Mouse (Mus musculus) ES-E14 (cell line): ENCODE results near the gene Obsl1. TPM values are rescaled to one million over a fixed set of nuclear protein-coding genes. Genes with fewer than 3 reads are reported as not detected.

Experiments used
- DNase-seq: peaks from one replicate; pipeline ENCODE4 v3.0.0-alpha.2; 2013; ENCODE audit warnings: low read depth, low spot score
- H3K27ac ChIP-seq: 2 replicates; pipeline ENCODE4 v1.5.1; 2012; ENCODE audit warnings: low read depth, mild to moderate bottlenecking, low read length, moderate library complexity, mixed read lengths; ENCODE audit not compliant: poor library complexity, insufficient read depth, severe bottlenecking
- H3K36me3 ChIP-seq: 2 replicates; pipeline ENCODE4 v1.6.1; 2012; ENCODE audit warnings: mild to moderate bottlenecking, low read length, moderate library complexity, mixed read lengths; ENCODE audit not compliant: control insufficient read depth, poor library complexity, insufficient read depth, severe bottlenecking
- H3K4me1 ChIP-seq, 2 experiments: fragments of 150-350 bp in 1 of 2; sonication (generic) in 1 of 2; 2 replicates each; pipeline ENCODE4 v1.6.1; 2012; ENCODE audit warnings: low read length in 2 of 2, mild to moderate bottlenecking in 1 of 2, mixed read lengths in 1 of 2; ENCODE audit not compliant: control insufficient read depth in 2 of 2, insufficient read depth in 2 of 2, poor library complexity in 1 of 2
- H3K4me3 ChIP-seq, 2 experiments: fragments of 150-350 bp in 1 of 2; sonication (generic) in 1 of 2; 2 replicates each; pipeline ENCODE4 v1.5.1; 2012; ENCODE audit warnings: low read length in 2 of 2, low read depth in 1 of 2, mild to moderate bottlenecking in 1 of 2, mixed read lengths in 1 of 2; ENCODE audit not compliant: insufficient read depth in 1 of 2, poor library complexity in 1 of 2, severe bottlenecking in 1 of 2
- H3K9ac ChIP-seq: 2 replicates; pipeline ENCODE4 v1.6.1; 2012; ENCODE audit warnings: low read depth, mild to moderate bottlenecking, low read length, mixed read lengths; ENCODE audit not compliant: poor library complexity, insufficient read depth, severe bottlenecking
- H3K9me3 ChIP-seq: fragments of 150-350 bp; sonication (generic); 2 replicates; pipeline ENCODE4 v1.6.1; 2012; ENCODE audit warnings: low read depth, mild to moderate bottlenecking, low read length; ENCODE audit not compliant: control insufficient read depth, insufficient read depth
- CHD2 ChIP-seq: IDR thresholded peaks from 2 replicates; pipeline ENCODE4 v1.6.1; 2014; ENCODE audit warnings: mild to moderate bottlenecking, low read depth, low read length, inconsistent platforms
- HCFC1 ChIP-seq: IDR thresholded peaks from 2 replicates; pipeline ENCODE4 v1.6.1; 2012; ENCODE audit warnings: low read length, inconsistent platforms, borderline replicate concordance; ENCODE audit not compliant: insufficient read depth
- MAFK ChIP-seq: IDR thresholded peaks from 2 replicates; pipeline ENCODE4 v1.6.1; 2014; ENCODE audit warnings: mild to moderate bottlenecking, low read depth, low read length, inconsistent platforms; ENCODE audit not compliant: insufficient read depth
- ZC3H11A ChIP-seq: IDR thresholded peaks from 2 replicates; pipeline ENCODE4 v1.6.1; 2012; ENCODE audit warnings: low read depth, mild to moderate bottlenecking, inconsistent platforms, low read length, borderline replicate concordance
- ZNF384 ChIP-seq: IDR thresholded peaks from 2 replicates; pipeline ENCODE4 v1.6.1; 2012; ENCODE audit warnings: low read depth, low read length, inconsistent platforms
- in situ Hi-C, 2 experiments: fragments of 600-800 bp; cut with MboI; formaldehyde crosslinking; loops; one replicate each; pipeline ENCODE4 v1.15.1; 2025; ENCODE audit warnings: low sequenced_read_pairs in 2 of 2, inconsistent platforms in 1 of 2; ENCODE audit not compliant: unreplicated experiment in 2 of 2
- total RNA-seq: library from RNA; depleted of rRNA; stranded (reverse); fragments of 300-350 nt; gene quantifications from 2 replicates; pipeline ENCODE4 v1.2.3, GENCODE M21; 2012

The Obsl1 gene
- total RNA-seq, 1 experiment: 45.0 TPM

- Histone ChIP-seq H3K27ac (peak overlapping the region; percentile 34; the same call in 1 of the 2 replicates), H3K4me3 (no peak overlapping the region), H3K9ac (no peak overlapping the region), H3K36me3 (no peaks in the 10 kb centered on the region), H3K4me1 (peaks cover 15 to 42% of the 10 kb centered on the region in 2 experiments), H3K9me3 (no peaks in the 10 kb centered on the region)
- in situ Hi-C loops: no loop called here
- no peak for TF ChIP-seq CHD2
- TF ChIP-seq HCFC1: no peak
- no peak for TF ChIP-seq ZC3H11A
- no peak for TF ChIP-seq ZNF384
- TF ChIP-seq MAFK: no peak
- no peak for DNase-seq
Observed at GRCm38 (mm10) chr1:75512550-75512949, 6.3 kb upstream of the Obsl1 start.

- TF ChIP-seq CHD2 (no peak), ZC3H11A (no peak), HCFC1 (no peak), MAFK (no peak), ZNF384 (0 out of 2 replicates have a peak, but pooled peaks have one; percentile 39)
- Histone ChIP-seq H3K36me3 (no peaks in the 10 kb centered on the region), H3K4me1 (peaks cover 17 to 42% of the 10 kb centered on the region in 2 experiments), H3K9ac (no peak overlapping the region; the same call in 1 of the 2 replicates), H3K27ac (peak overlapping the region; percentile 48), H3K4me3 (no peak overlapping the region), H3K9me3 (no peaks in the 10 kb centered on the region)
- in situ Hi-C loops: no loop called here
- DNase-seq: no peak
Observed at GRCm38 (mm10) chr1:75511437-75512210, 5.4 kb upstream of the Obsl1 start.

DNA sequence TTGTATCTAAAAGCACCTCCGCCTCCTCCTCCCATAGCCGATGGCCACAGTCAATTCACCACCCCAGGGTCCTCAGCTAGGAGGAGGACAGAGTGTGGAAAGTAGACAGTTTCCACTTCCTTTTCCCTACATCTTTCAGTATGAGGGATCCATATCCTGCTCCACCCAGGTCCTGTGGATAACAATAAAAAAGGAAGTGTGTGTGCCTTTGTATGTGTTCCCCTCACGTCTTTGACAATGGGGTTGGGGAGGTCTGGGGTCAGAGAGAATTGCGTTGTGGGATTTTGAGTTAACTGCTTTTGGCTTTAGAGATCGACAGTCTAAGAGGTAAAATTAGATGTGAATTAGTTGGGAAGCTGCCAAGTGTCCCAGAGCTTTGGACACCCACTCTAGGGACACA, 3.9 kb upstream of the Obsl1 start:
- H3K9ac ChIP-seq: no peak overlapping the region; the same call in 1 of the 2 replicates
- H3K4me1 ChIP-seq: peaks cover 17 to 42% of the 10 kb centered on the region in 2 experiments
- no peak overlapping the region; the same call in 1 of the 2 replicates for H3K27ac ChIP-seq
- no peaks in the 10 kb centered on the region for H3K9me3 ChIP-seq
- peak overlapping the region; percentile 56 to 62; a peak in 3 of 4 replicates for H3K4me3 ChIP-seq
- H3K36me3 ChIP-seq: no peaks in the 10 kb centered on the region
- TF ChIP-seq ZC3H11A (no peak), MAFK (no peak), CHD2 (no peak), HCFC1 (no peak), ZNF384 (no peak)
- no peak for DNase-seq
- in situ Hi-C loops: no loop called here

DNA sequence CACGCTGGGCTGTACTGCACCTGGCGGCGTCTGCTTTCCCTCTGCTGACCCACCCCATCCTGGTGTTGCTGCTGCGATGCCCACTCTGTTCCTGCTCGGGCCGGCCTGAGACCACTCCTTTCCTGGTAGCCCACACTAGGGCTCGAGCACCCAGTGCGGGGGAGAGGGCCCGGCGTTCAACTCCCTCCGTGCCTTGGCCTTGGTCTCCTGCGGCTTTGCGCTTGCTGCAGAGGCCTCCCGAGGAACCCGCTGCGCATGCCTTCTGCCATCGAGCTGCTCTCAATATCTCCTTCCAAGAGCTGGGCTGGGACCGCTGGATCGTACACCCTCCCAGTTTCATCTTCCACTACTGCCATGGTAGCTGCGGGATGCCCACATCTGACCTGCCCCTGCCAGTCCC, 3.3 kb upstream of the Obsl1 start:
- in situ Hi-C loops: no loop called here
- Histone ChIP-seq H3K4me3 (peak overlapping the region; percentile 56 to 62), H3K4me1 (peaks cover 20 to 42% of the 10 kb centered on the region in 2 experiments), H3K27ac (no peak overlapping the region), H3K9ac (peak overlapping the region; percentile 69), H3K36me3 (no peaks in the 10 kb centered on the region), H3K9me3 (no peaks in the 10 kb centered on the region)
- DNase-seq: no peak
- TF ChIP-seq ZC3H11A: no peak
- TF ChIP-seq HCFC1: no peak
- TF ChIP-seq CHD2: no peak
- no peak for TF ChIP-seq MAFK
- TF ChIP-seq ZNF384: no peak
